Mouse (Mus musculus) liver, postnatal 0 days (tissue): ENCODE data around the gene Abcg4. TPM values are rescaled to one million over a fixed set of nuclear protein-coding genes. Genes with fewer than 3 reads are reported as not detected.

Experiments used
- ATAC-seq: fragments of 200-750 bp; cut with Nextera tagmentation; 2 replicates; pipeline ENCODE4 v1.8.0; 2017; ENCODE audit warnings: mild to moderate bottlenecking, moderate library complexity
- DNase-seq: peaks from one replicate; pipeline ENCODE4 v3.0.0-alpha.2; 2016
- H3K27ac ChIP-seq: fragments of 300-500 bp; sonication (generic); 2 replicates; pipeline ENCODE4 v1.5.1; 2014; ENCODE audit warnings: antibody characterized with exemption, moderate library complexity, mild to moderate bottlenecking, low read depth
- H3K27me3 ChIP-seq: fragments of 300-500 bp; sonication (generic); 2 replicates; pipeline ENCODE4 v1.6.1; 2014; ENCODE audit warnings: low read length, control low read depth, mixed read lengths; ENCODE audit not compliant: insufficient read depth
- H3K36me3 ChIP-seq: fragments of 300-500 bp; sonication (generic); replicated peaks from 2 replicates; pipeline ENCODE4 v1.6.1; 2014; ENCODE audit warnings: mild to moderate bottlenecking, control low read depth, low read length, moderate library complexity, mixed read lengths; ENCODE audit not compliant: insufficient read depth
- H3K4me1 ChIP-seq: fragments of 300-500 bp; sonication (generic); 2 replicates; pipeline ENCODE4 v1.6.1; 2014; ENCODE audit warnings: antibody characterized with exemption, mild to moderate bottlenecking, control low read depth; ENCODE audit not compliant: insufficient read depth
- H3K4me2 ChIP-seq: fragments of 300-500 bp; sonication (generic); 2 replicates; pipeline ENCODE4 v1.6.1; 2014; ENCODE audit warnings: low read depth, mild to moderate bottlenecking, low read length, moderate library complexity, mixed read lengths
- H3K4me3 ChIP-seq: fragments of 300-500 bp; sonication (generic); 2 replicates; pipeline ENCODE4 v1.5.1; 2014; ENCODE audit warnings: low read depth, low read length
- H3K9ac ChIP-seq: fragments of 300-500 bp; sonication (generic); replicated peaks from 2 replicates; pipeline ENCODE4 v1.6.1; 2014; ENCODE audit warnings: mild to moderate bottlenecking, moderate library complexity
- H3K9me3 ChIP-seq: fragments of 300-500 bp; sonication (generic); 2 replicates; pipeline ENCODE4 v1.6.1; 2016; ENCODE audit warnings: mild to moderate bottlenecking, control low read depth, low read length, mixed read lengths
- CTCF ChIP-seq: sonication (generic); IDR thresholded peaks from 2 replicates; pipeline ENCODE4 v1.5.1; 2016; ENCODE audit warnings: antibody characterized with exemption, low read depth
- EP300 ChIP-seq: IDR thresholded peaks from 2 replicates; pipeline ENCODE4 v1.6.1; 2016; ENCODE audit warnings: antibody characterized with exemption, low read depth, mild to moderate bottlenecking
- WGBS: fragments of 180-500 bp; shearing (Covaris S2); extraction: QIAGEN DNeasy Blood & Tissue Kit; methylation state at CpG from one replicate; pipeline ENCODE4 v1.1.7; 2014; ENCODE audit not compliant: insufficient replicate concordance; 5-methylcytosine and 5-hydroxymethylcytosine counted together
- polyA plus RNA-seq: library from polyadenylated mRNA; unstranded; fragments of >200 nt; fragmentation: Nextera tagmentation; extraction: Ambion mirVana; gene quantifications from 2 replicates; pipeline ENCODE4 v1.2.1, GENCODE M21; 2015

The Abcg4 gene
- polyA plus RNA-seq, 1 experiment from 2014 or later: 4.2 TPM

GRCm38 (mm10) chr9:44314910-44315309 lies 26.5 kb upstream of the Abcg4 start:
- TF ChIP-seq EP300: no peak
- no peak for TF ChIP-seq CTCF
- H3K9ac ChIP-seq: no peak overlapping the region

GRCm38 (mm10) chr9:44314257-44314547 lies 25.8 kb upstream of the Abcg4 start:
- no peak for TF ChIP-seq EP300
- no peak for TF ChIP-seq CTCF

More at GRCm38 (mm10) chr9:44314910-44315309, 26.5 kb upstream of the Abcg4 start:
- peaks cover 40% of the 10 kb centered on the region for H3K4me1 ChIP-seq
- H3K36me3 ChIP-seq: peaks cover 57% of the 10 kb centered on the region
- 93% methylated on average over 18 of the region's 18 CpGs for WGBS
- no peaks in the 10 kb centered on the region for H3K9me3 ChIP-seq
- H3K27ac ChIP-seq: no peak overlapping the region
- no peak for ATAC-seq
- no peak overlapping the region for H3K4me2 ChIP-seq
- no peak for DNase-seq
- H3K4me3 ChIP-seq: no peak overlapping the region
- H3K27me3 ChIP-seq: no peaks in the 10 kb centered on the region

GRCm38 (mm10) chr9:44313476-44314256 lies 25.3 kb upstream of the Abcg4 start:
- ATAC-seq (no peak), DNase-seq (no peak)
- Histone ChIP-seq H3K9me3 (no peaks in the 10 kb centered on the region), H3K9ac (no peak overlapping the region), H3K4me2 (no peak overlapping the region), H3K27ac (no peak overlapping the region), H3K27me3 (no peaks in the 10 kb centered on the region), H3K4me1 (peaks cover 37% of the 10 kb centered on the region), H3K4me3 (no peak overlapping the region), H3K36me3 (peaks cover 57% of the 10 kb centered on the region)
- 88% methylated on average over 19 of the region's 19 CpGs for WGBS
- TF ChIP-seq EP300 (no peak), CTCF (no peak)

More at GRCm38 (mm10) chr9:44314257-44314547, 25.8 kb upstream of the Abcg4 start:
- no peak for ATAC-seq
- no peak for DNase-seq
- Histone ChIP-seq H3K4me1 (peaks cover 41% of the 10 kb centered on the region), H3K27me3 (no peaks in the 10 kb centered on the region), H3K9ac (no peak overlapping the region), H3K27ac (no peak overlapping the region), H3K4me3 (no peak overlapping the region), H3K36me3 (peaks cover 57% of the 10 kb centered on the region), H3K4me2 (no peak overlapping the region), H3K9me3 (no peaks in the 10 kb centered on the region)
- 87% methylated on average over 4 of the region's 4 CpGs for WGBS

GRCm38 (mm10) chr9:44311136-44312134 lies 23.0 kb upstream of the Abcg4 start:
- DNase-seq (no peak), ATAC-seq (no peak)
- Histone ChIP-seq H3K36me3 (peaks cover 51% of the 10 kb centered on the region), H3K9ac (no peak overlapping the region), H3K4me2 (0 out of 2 replicates have a peak overlapping the region, but pooled peaks have one; percentile 4), H3K27ac (no peak overlapping the region), H3K4me1 (peaks cover 21% of the 10 kb centered on the region), H3K4me3 (no peak overlapping the region), H3K27me3 (no peaks in the 10 kb centered on the region), H3K9me3 (no peaks in the 10 kb centered on the region)
- 43% methylated on average over 27 of the region's 27 CpGs for WGBS
- no peak for TF ChIP-seq EP300
- no peak; the same call in 1 of the 2 replicates for TF ChIP-seq CTCF

- no peaks in the 10 kb centered on the region for H3K27me3 ChIP-seq
- ATAC-seq (no peak), DNase-seq (no peak)
- peaks cover 44% of the 10 kb centered on the region for H3K36me3 ChIP-seq
- no peaks in the 10 kb centered on the region for H3K9me3 ChIP-seq
- no peak overlapping the region for H3K27ac ChIP-seq
- H3K4me1 ChIP-seq: peaks cover 21% of the 10 kb centered on the region
- TF ChIP-seq CTCF (no peak), EP300 (no peak)
- H3K9ac ChIP-seq: no peak overlapping the region
- 49% methylated on average over 10 of the region's 10 CpGs for WGBS
- 0 out of 2 replicates have a peak overlapping the region, but pooled peaks have one; percentile 4 for H3K4me2 ChIP-seq
- H3K4me3 ChIP-seq: no peak overlapping the region
Measured at GRCm38 (mm10) chr9:44310750-44311135, 22.3 kb upstream of the Abcg4 start.

- Histone ChIP-seq H3K36me3 (peaks cover 34% of the 10 kb centered on the region), H3K9me3 (no peaks in the 10 kb centered on the region), H3K27ac (peak overlapping the region; percentile 44; the same call in 1 of the 2 replicates), H3K4me3 (no peak overlapping the region), H3K27me3 (no peaks in the 10 kb centered on the region), H3K9ac (no peak overlapping the region), H3K4me1 (peaks cover 21% of the 10 kb centered on the region), H3K4me2 (no peak overlapping the region)
- ATAC-seq: no peak
- WGBS: 55% methylated on average over 3 of the region's 3 CpGs
- TF ChIP-seq CTCF (no peak), EP300 (no peak)
- DNase-seq: no peak
Measured at GRCm38 (mm10) chr9:44309756-44310155, 21.3 kb upstream of the Abcg4 start.
